Mouse (Mus musculus) hindbrain, embryonic 13.5 days (tissue): ENCODE data around the gene Wfdc6b. TPM values are rescaled to one million over a fixed set of nuclear protein-coding genes. Genes with fewer than 3 reads are reported as not detected.

ENCODE experiments used
- ATAC-seq: fragments of 200-750 bp; cut with Nextera tagmentation; 2 replicates; pipeline ENCODE4 v1.8.0; 2017; ENCODE audit warnings: moderate TSS enrichment; ENCODE audit not compliant: low FRiP score
- H3K27ac ChIP-seq: fragments of 300-500 bp; sonication (generic); 2 replicates; pipeline ENCODE4 v1.5.1; 2015; ENCODE audit warnings: inconsistent platforms, mild to moderate bottlenecking, moderate library complexity
- H3K27me3 ChIP-seq: fragments of 300-500 bp; sonication (generic); 2 replicates; pipeline ENCODE4 v1.6.1; 2015; ENCODE audit warnings: mild to moderate bottlenecking, inconsistent platforms
- H3K36me3 ChIP-seq: fragments of 300-500 bp; sonication (generic); 2 replicates; pipeline ENCODE4 v1.6.1; 2015; ENCODE audit warnings: mild to moderate bottlenecking, inconsistent platforms
- H3K4me1 ChIP-seq: fragments of 300-500 bp; sonication (generic); replicated peaks from 2 replicates; pipeline ENCODE4 v1.6.1; 2015; ENCODE audit warnings: inconsistent platforms
- H3K4me2 ChIP-seq: fragments of 300-500 bp; sonication (generic); 2 replicates; pipeline ENCODE4 v1.6.1; 2015; ENCODE audit warnings: inconsistent platforms, mild to moderate bottlenecking, moderate library complexity
- H3K4me3 ChIP-seq: fragments of 300-500 bp; sonication (generic); 2 replicates; pipeline ENCODE4 v1.5.1; 2015; ENCODE audit warnings: mild to moderate bottlenecking, inconsistent platforms
- H3K9ac ChIP-seq: fragments of 300-500 bp; sonication (generic); 2 replicates; pipeline ENCODE4 v1.6.1; 2015; ENCODE audit warnings: mild to moderate bottlenecking, inconsistent platforms
- H3K9me3 ChIP-seq: fragments of 300-500 bp; sonication (generic); 2 replicates; pipeline ENCODE4 v1.6.1; 2016; ENCODE audit warnings: inconsistent platforms
- WGBS: fragments of 180-500 bp; shearing (Covaris S2); methylation state at CpG from one replicate; pipeline ENCODE4 v1.1.7; 2015; 5-methylcytosine and 5-hydroxymethylcytosine counted together
- polyA plus RNA-seq: library from polyadenylated mRNA; unstranded; fragments of >200 nt; fragmentation: Nextera tagmentation; extraction: Ambion mirVana; gene quantifications from 2 replicates; pipeline ENCODE4 v1.2.1, GENCODE M21; 2015

Wfdc6b gene
- polyA plus RNA-seq, 1 experiment from 2014 or later: not detected

GRCm38 (mm10) chr2:164619050-164619449, 5.7 kb downstream of the Wfdc6b start:
- no peak overlapping the region for H3K4me2 ChIP-seq
- H3K27ac ChIP-seq: no peak overlapping the region
- no peak overlapping the region for H3K4me3 ChIP-seq
- 89% methylated on average over 5 of the region's 5 CpGs for WGBS
- H3K9ac ChIP-seq: no peak overlapping the region
- H3K9me3 ChIP-seq: no peaks in the 10 kb centered on the region
- no peaks in the 10 kb centered on the region for H3K4me1 ChIP-seq
- no peak for ATAC-seq
- H3K36me3 ChIP-seq: no peaks in the 10 kb centered on the region
- H3K27me3 ChIP-seq: no peaks in the 10 kb centered on the region

GRCm38 (mm10) chr2:164621775-164622174, 8.5 kb downstream of the Wfdc6b start:
- H3K4me3 ChIP-seq: no peak overlapping the region
- 84% methylated on average over 4 of the region's 4 CpGs for WGBS
- no peaks in the 10 kb centered on the region for H3K9me3 ChIP-seq
- H3K9ac ChIP-seq: no peak overlapping the region
- H3K27ac ChIP-seq: no peak overlapping the region
- no peaks in the 10 kb centered on the region for H3K27me3 ChIP-seq
- no peaks in the 10 kb centered on the region for H3K36me3 ChIP-seq
- ATAC-seq: no peak
- no peak overlapping the region for H3K4me2 ChIP-seq
- H3K4me1 ChIP-seq: no peaks in the 10 kb centered on the region

DNA sequence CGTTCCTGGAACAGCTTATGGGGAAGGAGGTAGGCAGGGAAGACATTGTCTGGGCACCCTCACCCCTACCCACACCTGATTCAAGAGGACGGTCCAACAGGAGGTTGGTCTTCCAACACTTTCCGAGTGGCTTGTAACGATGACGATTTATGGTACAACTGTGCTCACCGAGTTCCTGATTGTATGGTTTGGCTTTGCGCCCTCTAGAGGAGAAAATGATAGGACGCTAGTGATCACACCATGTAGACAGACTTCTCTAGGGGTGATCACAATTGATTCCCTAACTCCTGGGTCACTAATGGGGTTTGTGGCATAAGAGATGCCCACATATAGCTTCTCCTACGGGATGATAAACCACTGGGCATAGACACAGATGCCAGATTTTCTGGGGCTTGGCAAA, 21.9 kb downstream of the Wfdc6b start:
- Histone ChIP-seq H3K36me3 (no peaks in the 10 kb centered on the region), H3K27me3 (no peaks in the 10 kb centered on the region), H3K4me3 (no peak overlapping the region), H3K9ac (no peak overlapping the region), H3K4me2 (no peak overlapping the region), H3K4me1 (no peaks in the 10 kb centered on the region), H3K27ac (no peak overlapping the region), H3K9me3 (no peaks in the 10 kb centered on the region)
- 74% methylated on average over 9 of the region's 9 CpGs for WGBS
- ATAC-seq: no peak

DNA sequence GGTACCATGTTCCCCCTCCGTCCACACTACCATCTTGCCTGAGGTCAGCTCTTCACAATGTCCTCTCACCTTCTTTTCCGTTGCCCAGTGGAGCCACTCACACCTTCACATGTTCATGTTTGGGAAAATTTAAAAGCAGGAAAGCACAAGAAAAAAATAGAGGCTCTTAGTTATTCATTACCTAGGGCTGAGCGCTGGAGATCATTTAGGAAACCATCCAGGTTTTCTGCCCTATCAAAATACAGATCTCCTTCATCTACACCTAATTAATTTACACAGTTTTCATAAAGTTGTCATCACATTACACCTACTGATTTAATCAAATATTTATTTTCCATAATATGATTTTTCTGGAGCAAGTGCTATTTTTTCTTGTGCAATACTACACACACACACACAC, 25.4 kb downstream of the Wfdc6b start, which contains the start of gene Wfdc16:
TSS of gene Wfdc16 (minus strand) at position 101 of the 400 bp plus-strand sequence.
- WGBS: 98% methylated on average over 3 of the region's 3 CpGs
- no peaks in the 10 kb centered on the region for H3K27me3 ChIP-seq
- no peak within 1 kb of the TSS for H3K27ac ChIP-seq
- no peak within 1 kb of the TSS for H3K9ac ChIP-seq
- no peaks in the 10 kb centered on the region for H3K4me1 ChIP-seq
- H3K4me2 ChIP-seq: no peak within 1 kb of the TSS
- no peak for ATAC-seq
- no peaks in the 10 kb centered on the region for H3K9me3 ChIP-seq
- no peaks in the 10 kb centered on the region for H3K36me3 ChIP-seq
- H3K4me3 ChIP-seq: no peak within 1 kb of the TSS

GRCm38 (mm10) chr2:164641129-164641528, 27.8 kb downstream of the Wfdc6b start:
- H3K9ac ChIP-seq: no peak overlapping the region
- no peak overlapping the region for H3K4me3 ChIP-seq
- H3K9me3 ChIP-seq: no peaks in the 10 kb centered on the region
- H3K36me3 ChIP-seq: no peaks in the 10 kb centered on the region
- H3K4me1 ChIP-seq: no peaks in the 10 kb centered on the region
- H3K4me2 ChIP-seq: no peak overlapping the region
- no peaks in the 10 kb centered on the region for H3K27me3 ChIP-seq
- WGBS: 68% methylated on average over 7 of the region's 7 CpGs
- ATAC-seq: no peak
- H3K27ac ChIP-seq: no peak overlapping the region

GRCm38 (mm10) chr2:164641881-164642673, 28.8 kb downstream of the Wfdc6b start:
- H3K27me3 ChIP-seq: no peaks in the 10 kb centered on the region
- H3K27ac ChIP-seq: no peak overlapping the region
- no peak for ATAC-seq
- no peaks in the 10 kb centered on the region for H3K9me3 ChIP-seq
- H3K4me1 ChIP-seq: no peaks in the 10 kb centered on the region
- WGBS: 78% methylated on average over 13 of the region's 13 CpGs
- H3K4me2 ChIP-seq: no peak overlapping the region
- no peak overlapping the region for H3K9ac ChIP-seq
- no peaks in the 10 kb centered on the region for H3K36me3 ChIP-seq
- no peak overlapping the region for H3K4me3 ChIP-seq

DNA sequence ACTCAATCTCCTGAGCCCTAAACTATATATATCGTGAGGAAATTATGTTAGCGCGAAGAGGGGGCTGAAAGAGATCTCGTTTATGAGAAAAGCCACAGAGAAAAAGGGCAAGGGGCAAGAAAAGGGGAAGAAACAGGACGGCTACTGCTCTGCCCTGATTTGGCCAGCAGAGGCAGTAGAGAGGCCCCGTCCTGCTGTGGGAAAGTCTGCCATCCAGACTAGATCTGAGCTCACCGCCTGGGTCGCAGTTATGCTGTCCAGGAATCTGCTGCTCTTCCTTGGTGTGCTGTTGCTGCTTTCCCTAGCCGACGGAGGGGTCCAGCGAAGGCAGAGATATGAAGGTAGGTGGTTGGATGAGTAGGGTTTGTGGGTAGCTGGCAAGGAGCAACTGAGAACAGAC, 42.5 kb downstream of the Wfdc6b start, which contains the start of gene Wfdc10:
TSS of gene Wfdc10 (plus strand) at position 189 of the 400 bp plus-strand sequence.
- Histone ChIP-seq H3K9ac (no peak within 1 kb of the TSS), H3K4me1 (no peaks in the 10 kb centered on the region), H3K9me3 (no peaks in the 10 kb centered on the region), H3K36me3 (no peaks in the 10 kb centered on the region), H3K4me2 (no peak within 1 kb of the TSS), H3K27me3 (no peaks in the 10 kb centered on the region), H3K4me3 (no peak within 1 kb of the TSS), H3K27ac (no peak within 1 kb of the TSS)
- WGBS: 27% methylated on average over 11 of the region's 11 CpGs
- no peak for ATAC-seq

DNA sequence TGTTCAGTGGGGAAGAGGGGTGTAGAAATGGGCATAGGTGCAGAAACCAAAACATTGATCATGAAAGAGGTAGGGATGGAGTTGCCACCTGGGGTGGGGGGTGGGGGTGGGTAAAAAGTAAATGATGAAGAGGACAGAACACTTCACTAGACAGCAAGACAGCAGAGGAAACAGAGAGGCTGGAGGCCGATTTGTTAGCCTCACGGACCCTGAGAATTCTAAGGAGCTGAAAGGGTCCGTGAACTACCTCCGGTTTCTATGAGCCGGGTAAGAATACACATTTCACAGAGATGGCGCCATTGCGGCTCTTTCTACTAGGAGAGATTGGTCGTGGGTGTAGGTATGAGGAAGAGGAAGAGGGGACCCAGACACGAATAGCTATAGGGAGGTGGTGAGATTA, 43.2 kb downstream of the Wfdc6b start, which contains the start of gene Wfdc9:
TSS of gene Wfdc9 (minus strand) at position 101 of the 400 bp plus-strand sequence.
- Histone ChIP-seq H3K27me3 (no peaks in the 10 kb centered on the region), H3K4me2 (no peak within 1 kb of the TSS), H3K36me3 (no peaks in the 10 kb centered on the region), H3K9ac (no peak within 1 kb of the TSS), H3K4me3 (no peak within 1 kb of the TSS), H3K27ac (no peak within 1 kb of the TSS), H3K4me1 (no peaks in the 10 kb centered on the region), H3K9me3 (no peaks in the 10 kb centered on the region)
- 81% methylated on average over 9 of the region's 9 CpGs for WGBS
- no peak for ATAC-seq

DNA sequence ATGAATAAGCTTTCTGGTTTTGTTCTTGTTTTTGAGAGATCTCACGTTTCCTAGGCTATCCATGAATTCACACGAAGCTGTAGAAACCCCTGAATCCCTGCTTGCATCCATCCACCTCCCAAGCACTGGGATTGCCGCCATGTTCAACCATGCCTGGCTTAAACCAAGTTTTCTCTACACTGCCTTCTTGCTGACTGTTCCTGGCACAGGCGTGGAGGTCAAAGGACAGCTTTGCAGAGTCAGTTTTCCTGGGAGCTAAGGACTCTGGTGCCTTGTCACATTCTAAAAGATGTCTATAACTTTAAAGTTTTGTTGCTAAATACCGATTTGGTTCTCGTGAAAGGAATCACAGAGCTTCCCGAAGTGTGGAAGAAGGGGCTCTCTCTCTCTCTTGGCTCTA, 51.5 kb downstream of the Wfdc6b start:
- WGBS: 88% methylated on average over 7 of the region's 7 CpGs
- no peaks in the 10 kb centered on the region for H3K27me3 ChIP-seq
- ATAC-seq: no peak

More for the DNA sequence above, 51.5 kb downstream of the Wfdc6b start:
- Histone ChIP-seq H3K9me3 (no peaks in the 10 kb centered on the region), H3K4me1 (no peaks in the 10 kb centered on the region), H3K4me2 (no peak overlapping the region), H3K36me3 (no peaks in the 10 kb centered on the region), H3K9ac (no peak overlapping the region), H3K27ac (no peak overlapping the region), H3K4me3 (no peak overlapping the region)

Other genes with a start within 250 kb of the Wfdc6b start
- gene Slpi, start 224.4 kb upstream of the Wfdc6b start, polyA plus RNA-seq: 0.49 and 0.92 TPM in 2 replicates
- 0.05 and 0.09 TPM in 2 replicates for gene Rbpjl, start 210.4 kb upstream of the Wfdc6b start, polyA plus RNA-seq
- 2.3 and 9.3 TPM in 2 replicates for gene Matn4, start 208.4 kb upstream of the Wfdc6b start, polyA plus RNA-seq
- 9.0 and 9.7 TPM in 2 replicates for gene Sdc4, start 169.6 kb upstream of the Wfdc6b start, polyA plus RNA-seq
- gene Sys1, start 156.6 kb upstream of the Wfdc6b start, polyA plus RNA-seq: 84.3 and 85.3 TPM in 2 replicates
- 5.0 and 5.9 TPM in 2 replicates for gene Gm20458, start 152.6 kb upstream of the Wfdc6b start, polyA plus RNA-seq
- 0.18 TPM in 1 of 2 replicates, not detected in the other for gene Trp53tg5, start 139.8 kb upstream of the Wfdc6b start, polyA plus RNA-seq
- 12.0 and 13.8 TPM in 2 replicates for gene Dbndd2, start 127.4 kb upstream of the Wfdc6b start, polyA plus RNA-seq
- 67.3 and 71.1 TPM in 2 replicates for gene Pigt, start 116.0 kb upstream of the Wfdc6b start, polyA plus RNA-seq
- 4.5 and 5.5 TPM in 2 replicates for gene Wfdc2, start 51.1 kb upstream of the Wfdc6b start, polyA plus RNA-seq
- not detected in 2 replicates for gene Spint3, start 40.1 kb upstream of the Wfdc6b start, polyA plus RNA-seq
- not detected in 2 replicates for gene Wfdc6a, start 28.1 kb upstream of the Wfdc6b start, polyA plus RNA-seq
- gene Eppin, start 19.9 kb upstream of the Wfdc6b start, polyA plus RNA-seq: not detected in 2 replicates
- not detected in 2 replicates for gene Wfdc8, start 104 bp downstream of the Wfdc6b start, polyA plus RNA-seq
- not detected in 2 replicates for gene Wfdc16, start 25.3 kb downstream of the Wfdc6b start, polyA plus RNA-seq
- gene Wfdc10, start 42.5 kb downstream of the Wfdc6b start, polyA plus RNA-seq: not detected in 2 replicates
- gene Wfdc9, start 43.1 kb downstream of the Wfdc6b start, polyA plus RNA-seq: not detected in 2 replicates
- gene Wfdc11, start 60.6 kb downstream of the Wfdc6b start, polyA plus RNA-seq: not detected in 2 replicates
- not detected in 2 replicates for gene Wfdc13, start 71.6 kb downstream of the Wfdc6b start, polyA plus RNA-seq
- gene Spint4, start 85.0 kb downstream of the Wfdc6b start, polyA plus RNA-seq: not detected in 2 replicates
- not detected in 2 replicates for gene Spint5, start 101.8 kb downstream of the Wfdc6b start, polyA plus RNA-seq
- 0.95 and 1.2 TPM in 2 replicates for gene Wfdc3, start 132.4 kb downstream of the Wfdc6b start, polyA plus RNA-seq
- gene Dnttip1, start 132.5 kb downstream of the Wfdc6b start, polyA plus RNA-seq: 65.0 and 72.3 TPM in 2 replicates
- 97.2 and 108 TPM in 2 replicates for gene Ube2c, start 156.4 kb downstream of the Wfdc6b start, polyA plus RNA-seq
- 1.3 and 3.9 TPM in 2 replicates for gene Tnnc2, start 166.4 kb downstream of the Wfdc6b start, polyA plus RNA-seq
- gene Snx21, start 172.3 kb downstream of the Wfdc6b start, polyA plus RNA-seq: 21.0 and 22.4 TPM in 2 replicates
- 19.4 and 19.8 TPM in 2 replicates for gene Acot8, start 191.4 kb downstream of the Wfdc6b start, polyA plus RNA-seq
- gene Zswim3, start 191.6 kb downstream of the Wfdc6b start, polyA plus RNA-seq: 13.7 and 14.6 TPM in 2 replicates
- gene Zswim1, start 209.2 kb downstream of the Wfdc6b start, polyA plus RNA-seq: 23.9 and 24.3 TPM in 2 replicates
- not detected in 2 replicates for gene Spata25, start 215.0 kb downstream of the Wfdc6b start, polyA plus RNA-seq
- 101 and 109 TPM in 2 replicates for gene Ctsa, start 219.4 kb downstream of the Wfdc6b start, polyA plus RNA-seq
- gene Neurl2, start 219.9 kb downstream of the Wfdc6b start, polyA plus RNA-seq: 5.4 and 5.9 TPM in 2 replicates
- gene Pltp, start 244.2 kb downstream of the Wfdc6b start, polyA plus RNA-seq: 123 and 127 TPM in 2 replicates